Mouse (Mus musculus) kidney, adult 2 months (tissue): Measurements from ENCODE around the gene 6030498E09Rik. TPM values are rescaled to one million over a fixed set of nuclear protein-coding genes. Genes with fewer than 3 reads are reported as not detected.

ENCODE experiments used
- DNase-seq: peaks from one replicate; pipeline ENCODE4 v3.0.0; 2021
- H3K27ac ChIP-seq: fragments of 200-500 bp; 2 replicates; pipeline ENCODE4 v1.5.1; 2012; ENCODE audit warnings: low read depth, low read length, control low read depth, inconsistent platforms; ENCODE audit not compliant: insufficient read depth
- H3K27me3 ChIP-seq: fragments of 200-500 bp; replicated peaks from 2 replicates; pipeline ENCODE4 v1.6.1; 2012; ENCODE audit warnings: mild to moderate bottlenecking, moderate library complexity, low read length, inconsistent platforms; ENCODE audit not compliant: control insufficient read depth, insufficient read depth
- H3K36me3 ChIP-seq: fragments of 200-500 bp; 2 replicates; pipeline ENCODE4 v1.6.1; 2012; ENCODE audit warnings: mild to moderate bottlenecking, moderate library complexity, low read length, inconsistent platforms; ENCODE audit not compliant: control insufficient read depth, insufficient read depth
- H3K4me1 ChIP-seq: fragments of 200-500 bp; 2 replicates; pipeline ENCODE4 v1.6.1; 2011; ENCODE audit warnings: low read length; ENCODE audit not compliant: control insufficient read depth, insufficient read depth
- H3K4me3 ChIP-seq: fragments of 200-500 bp; 2 replicates; pipeline ENCODE4 v1.5.1; 2011; ENCODE audit warnings: mild to moderate bottlenecking, low read depth, low read length, control low read depth; ENCODE audit not compliant: insufficient read depth
- CTCF ChIP-seq: fragments of 200-500 bp; conservative IDR thresholded peaks from 2 replicates; pipeline ENCODE4 v1.5.1; 2011; ENCODE audit warnings: low read depth, mild to moderate bottlenecking, control low read depth, low read length, moderate library complexity, mixed read lengths; ENCODE audit not compliant: insufficient read depth, insufficient read length
- POLR2A ChIP-seq: fragments of 200-500 bp; IDR thresholded peaks from one replicate; pipeline ENCODE4 v1.6.1; 2011; ENCODE audit warnings: low read depth, low read length, control low read depth
- WGBS: fragments of 180-500 bp; shearing (Covaris S2); methylation state at CpG from one replicate; pipeline ENCODE4 v1.1.7; 2018; 5-methylcytosine and 5-hydroxymethylcytosine counted together
- polyA plus RNA-seq: library from polyadenylated mRNA; depleted of rRNA; stranded (reverse); fragments of >200 nt; gene quantifications from 2 replicates; pipeline ENCODE4 v1.2.3, GENCODE M21; 2012; rRNA removed

6030498E09Rik gene
- polyA plus RNA-seq, 1 experiment: not detected

DNA sequence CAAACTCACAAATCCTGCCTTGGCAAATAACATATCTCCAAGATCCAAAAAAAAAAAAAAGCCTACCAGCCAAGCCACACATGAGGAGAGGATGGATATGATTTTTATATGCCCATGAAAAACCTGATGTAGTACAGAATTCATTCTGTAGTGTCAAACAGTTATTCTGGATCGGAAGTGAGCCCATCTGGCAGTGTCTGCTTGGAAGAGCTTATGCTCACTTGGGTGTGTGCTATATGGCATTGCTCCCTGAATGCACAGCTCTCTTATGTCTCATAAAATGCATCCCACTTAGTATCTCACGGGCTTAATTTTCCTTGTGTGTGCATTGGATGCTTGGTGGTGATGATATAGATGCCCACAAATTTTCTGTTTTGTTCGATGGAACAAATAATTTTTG is 21.9 kb downstream of the 6030498E09Rik start:
- no peak overlapping the region for H3K4me3 ChIP-seq
- no peaks in the 10 kb centered on the region for H3K36me3 ChIP-seq
- no peak overlapping the region for H3K27ac ChIP-seq
- no peak for DNase-seq
- H3K27me3 ChIP-seq: no peaks in the 10 kb centered on the region
- no peaks in the 10 kb centered on the region for H3K4me1 ChIP-seq
- WGBS: 85% methylated on average over 3 of the region's 3 CpGs
- no peak for TF ChIP-seq CTCF
- TF ChIP-seq POLR2A: no peak

DNA sequence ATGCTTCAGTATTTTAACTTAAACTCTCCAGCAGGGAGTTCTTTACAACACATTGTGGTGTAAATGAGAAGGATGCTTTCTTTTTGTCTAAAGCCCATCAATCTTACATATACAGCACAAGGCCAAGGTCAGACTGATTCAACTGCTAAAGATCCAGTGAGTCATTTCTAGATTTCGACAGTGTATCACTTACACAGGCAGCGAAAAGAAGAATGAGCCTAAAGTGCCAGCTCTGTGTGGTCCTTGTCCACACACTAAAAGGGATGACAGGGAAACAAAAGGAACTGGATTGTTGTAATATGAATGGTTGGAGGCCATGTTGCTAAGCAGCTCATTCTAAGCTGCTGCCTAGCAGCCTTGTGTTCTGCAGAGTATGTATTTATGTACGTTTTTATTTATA is 41.5 kb downstream of the 6030498E09Rik start:
- TF ChIP-seq CTCF (no peak), POLR2A (no peak)
- no peak for DNase-seq
- Histone ChIP-seq H3K27me3 (no peaks in the 10 kb centered on the region), H3K27ac (no peak overlapping the region), H3K4me1 (no peaks in the 10 kb centered on the region), H3K36me3 (no peaks in the 10 kb centered on the region), H3K4me3 (no peak overlapping the region)
- 52% methylated on average over 3 of the region's 3 CpGs for WGBS

DNA sequence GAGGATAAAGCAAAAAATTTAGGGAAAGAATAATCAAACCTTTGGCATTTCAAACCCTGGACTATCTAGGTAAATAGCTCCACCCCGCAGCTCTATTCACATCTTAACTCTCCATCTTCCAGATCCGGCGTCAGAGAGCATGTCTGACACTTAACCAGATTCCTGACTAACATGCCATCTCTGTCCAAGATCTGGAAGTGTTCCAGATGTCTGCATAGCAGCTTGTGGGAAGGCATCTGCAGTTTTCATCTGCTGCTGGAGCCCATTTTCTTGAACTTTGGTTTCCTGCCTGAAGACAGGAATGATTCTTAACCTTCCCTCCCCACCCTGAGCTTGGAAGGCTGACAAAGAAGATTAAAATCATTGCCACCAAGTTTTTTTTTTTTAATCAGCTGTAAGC is 44.4 kb downstream of the 6030498E09Rik start:
- Histone ChIP-seq H3K36me3 (no peaks in the 10 kb centered on the region), H3K27me3 (no peaks in the 10 kb centered on the region), H3K4me3 (no peak overlapping the region), H3K4me1 (no peaks in the 10 kb centered on the region), H3K27ac (no peak overlapping the region)
- TF ChIP-seq POLR2A (no peak), CTCF (no peak)
- 40% methylated on average over 3 of the region's 3 CpGs for WGBS
- DNase-seq: peak; percentile 0

GRCm38 (mm10) chrX:38958571-38958970 is 186.1 kb downstream of the 6030498E09Rik start:
- 67% methylated on average over 1 of the region's 1 CpGs for WGBS
- H3K27me3 ChIP-seq: no peaks in the 10 kb centered on the region
- no peak overlapping the region for H3K27ac ChIP-seq
- no peak overlapping the region for H3K4me3 ChIP-seq
- no peak for DNase-seq
- TF ChIP-seq CTCF: no peak
- no peak for TF ChIP-seq POLR2A
- H3K4me1 ChIP-seq: no peaks in the 10 kb centered on the region
- H3K36me3 ChIP-seq: no peaks in the 10 kb centered on the region

DNA sequence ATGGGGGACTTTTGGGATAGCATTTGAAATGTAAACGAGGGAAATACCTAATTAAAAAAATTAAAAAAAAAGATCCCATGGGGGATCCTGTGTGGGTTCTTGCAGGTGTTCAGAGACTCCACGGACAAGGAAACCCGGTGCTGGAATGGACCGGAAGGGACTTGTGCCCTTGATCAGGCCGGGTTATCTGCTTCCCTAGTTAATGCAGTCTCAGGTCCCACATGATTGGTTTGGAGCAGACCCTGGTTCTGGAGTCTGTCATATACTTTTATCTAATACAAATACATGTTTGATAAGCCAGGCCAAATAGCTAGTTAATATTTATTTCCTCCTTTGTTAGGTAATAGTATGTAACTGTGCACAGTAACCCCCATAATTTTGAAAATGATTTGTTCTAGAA is 223.8 kb downstream of the 6030498E09Rik start:
- WGBS: 92% methylated on average over 5 of the region's 5 CpGs
- H3K36me3 ChIP-seq: no peaks in the 10 kb centered on the region
- no peak for DNase-seq
- H3K27ac ChIP-seq: no peak overlapping the region
- no peaks in the 10 kb centered on the region for H3K4me1 ChIP-seq
- no peaks in the 10 kb centered on the region for H3K27me3 ChIP-seq
- TF ChIP-seq POLR2A (no peak), CTCF (no peak)
- no peak overlapping the region for H3K4me3 ChIP-seq

Other genes starting within 250 kb of the 6030498E09Rik start
- gene Cul4b, start 196.5 kb upstream of the 6030498E09Rik start, polyA plus RNA-seq: 6.4 and 6.5 TPM in 2 replicates
- 10.7 and 13.5 TPM in 2 replicates for gene Mcts1, start 172.1 kb upstream of the 6030498E09Rik start, polyA plus RNA-seq
- 15.8 and 18.6 TPM in 2 replicates for gene C1galt1c1, start 137.6 kb upstream of the 6030498E09Rik start, polyA plus RNA-seq